Mouse (Mus musculus) left cerebral cortex, postnatal 4 days (tissue): ENCODE measurements around the gene Eya2. TPM values are rescaled to one million over a fixed set of nuclear protein-coding genes. Genes with fewer than 3 reads are reported as not detected.

Source experiments
- DNase-seq: peaks from one replicate; pipeline ENCODE4 v3.0.0-alpha.2; 2022
- intact Hi-C: fragments of 180-260 bp; cut with DNase I; formaldehyde crosslinking; loops from one replicate; pipeline ENCODE4 v1.15.1; 2025
- total RNA-seq, 2 experiments: library from RNA; stranded (reverse); gene quantifications; 2 replicates each; pipeline ENCODE4 v1.2.3; 2021

Eya2 gene
- total RNA-seq, 2 experiments from 2014 or later = 7.0 to 7.8 TPM

- DNase-seq = no peak
- intact Hi-C loops = no loop called here
Measured at GRCm38 (mm10) chr2:165643596-165643995, 48.8 kb downstream of the Eya2 start.

- no peak for DNase-seq
- intact Hi-C loops = no loop called here
Measured at GRCm38 (mm10) chr2:165644057-165644456, 49.2 kb downstream of the Eya2 start.

- DNase-seq = no peak
- intact Hi-C loops = no loop called here
Measured at GRCm38 (mm10) chr2:165651031-165651430, 56.2 kb downstream of the Eya2 start.

- intact Hi-C loops = no loop called here
- DNase-seq = no peak
Measured at GRCm38 (mm10) chr2:165652281-165652680, 57.4 kb downstream of the Eya2 start.

GRCm38 (mm10) chr2:165653001-165653921, 58.4 kb downstream of the Eya2 start:
- peak; percentile 64 for DNase-seq
- intact Hi-C loops = no loop called here

DNA sequence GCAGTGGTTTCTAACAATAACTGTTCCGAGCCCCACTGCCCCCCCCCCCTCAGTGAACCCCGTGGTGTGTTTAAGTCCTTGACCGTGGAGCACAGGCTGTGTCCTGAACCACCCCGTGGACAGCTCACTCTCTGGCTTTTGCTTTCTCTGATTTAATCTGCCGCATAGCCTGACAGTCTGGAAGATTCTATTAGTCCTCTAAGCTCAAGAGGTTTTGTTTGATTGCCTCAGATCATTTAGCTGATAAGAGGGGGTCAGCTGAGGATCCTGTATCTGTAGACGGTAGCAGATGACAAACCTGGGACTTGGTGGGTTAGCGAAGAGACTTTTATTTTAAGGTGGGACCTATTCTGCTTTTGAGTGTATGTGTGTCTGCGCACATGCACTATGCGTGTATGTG, 59.3 kb downstream of the Eya2 start:
- DNase-seq = no peak

GRCm38 (mm10) chr2:165654696-165655491, 60.1 kb downstream of the Eya2 start:
- no peak for DNase-seq
- intact Hi-C loops = no loop called here

More for the DNA sequence above, 59.3 kb downstream of the Eya2 start:
- intact Hi-C loops = no loop called here

DNA sequence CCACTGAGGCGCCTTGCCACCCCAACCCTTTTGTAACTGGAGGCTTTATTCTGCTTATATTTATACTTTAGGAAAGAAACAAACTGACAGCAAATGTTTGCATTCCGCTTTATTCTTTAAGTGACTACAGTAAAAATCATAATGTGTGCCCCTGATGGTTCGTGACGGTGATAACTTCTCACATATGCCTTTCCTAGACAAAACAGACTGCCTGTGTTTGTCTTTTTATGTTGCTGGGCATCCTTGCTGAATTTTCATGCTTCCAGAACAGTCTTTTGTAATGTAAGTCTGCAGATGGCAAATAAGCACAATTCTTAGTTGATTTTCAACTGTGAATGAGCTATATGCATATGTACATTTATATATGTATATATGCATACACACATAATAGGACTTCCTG, 61.7 kb downstream of the Eya2 start:
- intact Hi-C loops = no loop called here

DNA sequence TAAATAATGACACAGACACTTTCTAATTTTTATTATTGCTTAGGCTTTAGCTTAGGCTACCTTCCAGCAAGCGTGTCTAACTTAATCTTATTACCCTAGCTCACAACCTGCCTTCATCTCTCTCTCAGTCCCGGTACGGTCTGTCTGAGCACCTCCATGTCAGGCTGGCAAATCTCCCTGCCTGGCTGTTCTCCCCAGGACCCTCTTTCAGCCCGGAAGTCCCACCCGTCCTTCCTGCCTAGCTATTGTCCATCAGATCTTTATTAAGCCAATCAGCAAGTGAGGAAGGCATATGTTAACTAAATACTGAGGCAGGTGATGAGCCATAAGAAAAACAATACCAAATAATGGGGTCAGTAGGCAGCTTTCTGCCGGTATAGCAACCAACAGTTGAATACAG, 62.1 kb downstream of the Eya2 start:
- intact Hi-C loops = no loop called here
- no peak for DNase-seq

More for the DNA sequence above, 61.7 kb downstream of the Eya2 start:
- no peak for DNase-seq

DNA sequence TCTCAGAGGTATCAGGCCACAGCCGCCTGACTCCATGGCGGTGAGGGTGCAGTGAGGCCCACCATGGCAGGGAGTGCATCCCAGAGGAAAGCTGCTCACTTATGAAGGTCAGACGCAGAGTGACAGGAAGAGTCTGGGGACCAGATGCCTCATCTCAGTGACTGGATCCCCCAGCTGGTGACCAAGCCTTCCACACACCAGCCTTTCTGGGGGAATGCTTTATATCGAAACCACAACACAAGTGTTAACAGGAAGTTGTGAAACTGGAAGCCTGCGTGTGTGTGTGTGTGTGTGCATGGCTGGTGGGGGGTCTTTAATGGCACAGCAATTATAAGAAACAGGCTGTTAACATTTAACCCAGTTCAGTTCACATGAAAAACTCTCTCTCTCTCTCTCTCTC, 64.7 kb downstream of the Eya2 start:
- DNase-seq = no peak
- intact Hi-C loops = no loop called here

- intact Hi-C loops = no loop called here
- DNase-seq = no peak
Measured at GRCm38 (mm10) chr2:165663266-165663665, 68.4 kb downstream of the Eya2 start.

DNA sequence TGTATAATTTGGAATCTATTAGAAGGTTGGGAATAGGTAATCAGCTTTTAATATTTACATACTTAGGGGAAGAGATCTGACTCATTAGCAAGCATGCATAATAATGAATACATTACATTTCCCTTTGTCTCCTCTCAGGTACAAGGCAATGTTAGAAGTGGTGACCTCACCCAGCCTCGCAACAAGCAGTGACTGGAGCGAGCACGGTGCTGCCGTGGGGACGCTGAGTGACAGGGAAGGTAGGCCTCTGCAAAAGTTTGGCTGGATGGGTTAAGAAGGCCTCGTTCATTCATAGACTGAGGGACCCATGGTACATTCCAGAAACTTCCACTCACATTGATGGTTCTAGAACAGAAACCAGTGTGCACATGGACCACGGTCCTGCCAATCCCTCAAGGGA, 69.8 kb downstream of the Eya2 start:
- intact Hi-C loops = no loop called here
- DNase-seq = no peak

DNA sequence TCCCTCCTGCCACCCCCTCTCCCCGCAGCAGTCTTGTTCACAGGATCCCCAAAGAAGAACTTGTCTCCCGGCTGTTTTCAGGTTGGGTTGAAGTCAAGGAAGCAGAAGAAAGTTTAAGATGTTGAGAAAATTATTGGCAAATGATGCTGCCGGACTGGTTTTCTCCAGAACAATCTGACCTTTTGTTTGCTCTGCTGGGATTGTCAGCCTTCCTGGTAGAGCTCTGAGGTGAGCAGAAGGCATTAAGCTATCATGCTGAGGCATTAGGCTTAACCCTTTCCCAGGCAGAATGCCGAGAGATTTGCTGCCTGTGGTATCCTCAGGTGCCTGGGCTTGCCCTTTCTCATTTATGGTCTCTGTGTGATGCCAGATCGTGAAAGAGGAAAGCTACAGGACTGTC, 70.3 kb downstream of the Eya2 start:
- DNase-seq = no peak
- intact Hi-C loops = no loop called here

DNA sequence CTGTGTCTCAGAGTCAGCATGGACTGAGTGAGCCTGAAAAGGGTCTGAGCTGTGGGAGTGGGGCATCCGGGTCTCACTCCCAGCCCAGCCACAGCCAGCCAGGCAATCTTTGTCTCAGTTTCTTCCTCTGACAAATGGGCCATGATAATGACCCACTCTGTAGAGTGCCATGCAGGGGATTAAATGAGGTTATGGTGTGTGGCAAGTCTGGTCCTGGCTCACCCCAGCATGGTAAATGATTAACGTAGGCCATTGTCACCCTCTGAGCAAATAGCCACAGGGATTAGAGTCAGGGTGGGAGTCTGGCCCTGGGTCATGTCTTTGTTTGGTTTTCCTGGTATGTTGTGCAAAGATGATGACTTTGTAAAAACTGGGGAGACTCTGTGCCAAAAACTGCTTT, 72.3 kb downstream of the Eya2 start:
- no peak for DNase-seq
- intact Hi-C loops = no loop called here

DNA sequence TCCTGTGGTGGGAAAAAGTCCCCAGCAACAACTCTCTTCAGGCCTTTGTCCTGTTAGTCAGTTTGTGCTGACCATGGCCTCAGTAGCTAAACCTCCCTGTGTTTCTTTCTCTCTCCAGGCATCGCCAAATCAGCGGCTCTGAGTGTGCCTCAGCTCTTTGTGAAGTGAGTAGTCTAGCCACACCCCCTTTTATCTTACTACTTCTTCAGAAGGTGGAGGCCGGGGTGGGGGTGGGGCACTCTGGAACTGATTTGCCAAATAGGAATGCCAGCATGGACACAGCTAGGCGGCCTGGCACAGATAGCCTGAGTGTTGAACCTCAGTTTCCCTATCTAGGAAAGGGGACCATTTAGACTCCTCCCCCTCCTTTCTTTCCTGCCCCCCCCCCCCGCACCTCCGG, 87.9 kb downstream of the Eya2 start:
- intact Hi-C loops = no loop called here
- DNase-seq = no peak

DNA sequence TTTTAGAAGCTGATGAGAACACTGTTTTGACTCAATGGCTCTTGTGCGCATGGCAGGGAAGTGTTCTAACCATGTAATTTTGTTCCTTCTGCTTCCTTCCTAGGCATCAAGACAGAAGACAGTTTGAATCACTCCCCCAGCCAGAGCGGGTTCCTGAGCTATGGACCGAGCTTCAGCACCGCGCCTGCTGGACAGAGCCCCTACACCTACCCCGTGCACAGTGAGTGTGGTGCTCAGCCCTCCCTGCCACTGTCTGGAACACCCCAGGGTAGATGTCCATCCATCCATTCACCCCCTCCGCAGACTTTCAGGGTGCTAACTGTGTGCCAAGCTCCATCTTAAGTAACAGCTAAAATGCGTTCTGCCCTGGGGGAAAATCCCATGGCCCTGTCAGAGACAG, 92.7 kb downstream of the Eya2 start:
- DNase-seq = no peak
- intact Hi-C loops = no loop called here

GRCm38 (mm10) chr2:165688896-165689295, 94.1 kb downstream of the Eya2 start:
- DNase-seq = peak; percentile 17
- intact Hi-C loops = no loop called here

DNA sequence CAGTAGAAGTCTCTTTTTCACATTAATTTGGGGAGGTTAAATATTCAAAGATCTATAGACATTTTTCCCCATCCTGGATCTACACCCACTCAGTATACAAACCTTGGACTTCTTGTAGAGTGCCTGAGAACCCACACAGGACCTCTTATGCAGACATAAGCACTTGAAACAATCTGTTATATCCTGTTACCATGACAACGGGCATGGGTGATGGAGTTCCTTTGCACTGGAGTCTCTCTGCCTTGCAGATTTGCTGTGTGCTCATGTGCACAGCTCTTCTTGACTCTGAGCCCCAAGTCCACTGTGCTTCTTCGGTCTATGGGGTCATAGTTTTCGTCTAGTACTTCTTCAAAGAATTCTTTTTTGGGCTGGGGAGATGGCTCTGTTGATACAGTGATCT, 96.2 kb downstream of the Eya2 start:
- intact Hi-C loops = no loop called here

DNA sequence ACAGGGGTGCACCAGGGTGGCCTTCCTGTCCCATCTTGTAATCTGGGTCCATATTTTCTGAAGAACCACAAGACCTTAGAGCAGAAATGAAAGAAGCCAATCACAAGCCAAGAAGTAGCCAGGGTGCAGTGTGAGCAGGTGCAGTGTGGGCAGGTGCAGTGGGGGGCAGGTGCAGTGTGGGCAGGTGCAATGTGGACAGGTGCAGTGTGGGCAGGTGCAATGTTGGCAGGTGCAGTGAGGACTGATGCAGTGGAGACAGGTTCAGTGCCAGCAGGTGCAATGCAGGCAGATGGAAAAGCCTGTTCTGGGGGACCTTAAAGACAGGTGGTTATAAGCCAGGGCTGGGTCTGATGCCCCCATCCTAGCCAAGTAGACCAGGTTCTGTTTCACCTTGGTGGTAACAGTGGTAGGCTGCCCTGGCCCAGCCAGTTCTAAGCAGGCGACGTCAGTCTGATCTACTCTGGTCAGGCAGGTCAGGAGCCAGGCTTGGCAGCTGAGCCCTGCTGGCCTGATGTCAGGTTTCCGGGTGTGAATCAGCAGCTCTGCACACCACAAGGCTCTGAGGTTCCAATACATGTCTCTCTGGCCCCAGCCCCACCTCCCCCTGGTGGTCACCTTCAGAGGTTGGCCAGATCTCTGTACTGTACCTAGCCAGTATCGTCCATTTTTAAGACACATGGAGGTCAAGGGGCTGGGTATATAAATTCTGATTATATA, 98.3 kb downstream of the Eya2 start:
- peak; percentile 76 for DNase-seq
- intact Hi-C loops = no loop called here

More for the DNA sequence above, 96.2 kb downstream of the Eya2 start:
- no peak for DNase-seq

DNA sequence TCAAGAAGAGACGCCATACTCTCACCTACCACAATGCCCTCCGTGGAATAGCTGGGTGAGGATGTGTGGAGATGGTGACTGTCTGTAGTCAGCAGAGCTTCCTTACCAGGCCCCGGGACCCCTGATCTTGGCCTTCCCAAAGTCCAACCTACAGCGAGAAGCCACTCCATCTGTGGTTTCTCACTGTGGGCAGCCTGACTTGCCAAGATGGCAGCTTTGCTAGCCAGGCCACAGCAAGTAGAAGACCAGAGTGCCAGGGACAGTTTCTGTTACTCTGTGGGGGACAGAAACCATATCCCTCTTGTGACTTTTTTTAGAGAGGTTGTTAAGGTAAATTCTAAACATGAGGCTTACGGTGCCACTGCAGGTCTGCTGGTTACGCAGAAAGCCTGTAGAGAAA, 99.9 kb downstream of the Eya2 start:
- DNase-seq = no peak
- intact Hi-C loops = no loop called here

DNA sequence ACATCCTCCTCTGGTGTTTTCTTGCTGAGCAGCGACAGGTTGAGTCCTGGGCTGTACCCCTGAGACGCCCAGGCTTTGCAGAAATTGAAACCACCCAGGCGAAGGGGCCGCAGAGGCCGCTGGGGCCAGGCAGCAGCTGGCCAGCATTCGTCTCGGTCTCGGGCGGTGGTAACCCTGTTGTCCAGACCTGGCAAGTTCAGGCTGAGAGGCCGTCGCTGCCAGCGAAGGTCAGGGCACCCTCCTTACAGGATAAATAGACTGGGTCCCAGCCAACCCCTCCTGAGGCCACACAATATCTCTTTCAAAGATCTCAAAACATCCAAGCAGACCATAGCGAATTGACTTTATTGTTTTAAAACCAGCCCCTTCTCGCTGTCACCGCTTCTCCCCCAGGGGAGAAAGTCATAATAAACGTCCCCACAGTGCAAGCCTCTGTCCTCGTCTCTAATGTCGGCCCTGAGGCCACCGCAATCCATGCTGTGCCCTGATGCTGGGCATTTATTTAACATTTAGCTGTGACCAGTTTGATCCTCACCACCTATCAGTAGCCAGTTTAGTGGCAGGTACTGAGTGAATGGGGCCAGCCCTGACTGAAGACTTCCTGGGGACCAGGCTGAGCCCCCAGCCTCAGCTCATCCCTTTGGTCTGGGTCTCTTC, 105.5 kb downstream of the Eya2 start:
- peak; percentile 62 for DNase-seq
- intact Hi-C loops = no loop called here
